Mouse (Mus musculus) heart, embryonic 12.5 days (tissue): Measurements from ENCODE around the gene Acr. TPM values are rescaled to one million over a fixed set of nuclear protein-coding genes. Genes with fewer than 3 reads are reported as not detected.
A peak's percentile ranks its signal among the peaks of the same experiment; 100 is the strongest.

ENCODE experiments used
- ATAC-seq: fragments of 200-750 bp; cut with Nextera tagmentation; 2 replicates; pipeline ENCODE4 v1.8.0; 2017; ENCODE audit warnings: moderate TSS enrichment, moderate library complexity; ENCODE audit not compliant: insufficient number of reproducible peaks, low FRiP score
- H3K27ac ChIP-seq: fragments of 300-500 bp; sonication (generic); 2 replicates; pipeline ENCODE4 v1.5.1; 2016; ENCODE audit warnings: mild to moderate bottlenecking, moderate library complexity; ENCODE audit not compliant: poor library complexity, severe bottlenecking
- H3K27me3 ChIP-seq: fragments of 300-500 bp; sonication (generic); replicated peaks from 2 replicates; pipeline ENCODE4 v1.6.1; 2016; ENCODE audit warnings: mild to moderate bottlenecking, moderate library complexity
- H3K36me3 ChIP-seq: fragments of 300-500 bp; sonication (generic); 2 replicates; pipeline ENCODE4 v1.6.1; 2016; ENCODE audit warnings: mild to moderate bottlenecking, moderate library complexity
- H3K4me1 ChIP-seq: fragments of 300-500 bp; sonication (generic); replicated peaks from 2 replicates; pipeline ENCODE4 v1.6.1; 2016; ENCODE audit warnings: mild to moderate bottlenecking
- H3K4me2 ChIP-seq: fragments of 300-500 bp; sonication (generic); 2 replicates; pipeline ENCODE4 v1.6.1; 2016; ENCODE audit warnings: mild to moderate bottlenecking, moderate library complexity
- H3K4me3 ChIP-seq: fragments of 300-500 bp; sonication (generic); 2 replicates; pipeline ENCODE4 v1.5.1; 2016; ENCODE audit warnings: mild to moderate bottlenecking
- H3K9ac ChIP-seq: fragments of 300-500 bp; sonication (generic); 2 replicates; pipeline ENCODE4 v1.6.1; 2016; ENCODE audit warnings: mild to moderate bottlenecking, moderate library complexity
- H3K9me3 ChIP-seq: fragments of 300-500 bp; sonication (generic); replicated peaks from 2 replicates; pipeline ENCODE4 v1.6.1; 2016; ENCODE audit warnings: mild to moderate bottlenecking, moderate library complexity
- WGBS: fragments of 180-500 bp; shearing (Covaris S2); methylation state at CpG from one replicate; pipeline ENCODE4 v1.1.7; 2016; 5-methylcytosine and 5-hydroxymethylcytosine counted together
- polyA plus RNA-seq: library from polyadenylated mRNA; unstranded; fragments of >200 nt; fragmentation: Nextera tagmentation; extraction: Ambion mirVana; gene quantifications from 2 replicates; pipeline ENCODE4 v1.2.1, GENCODE M21; 2016

Gene Acr
- 0.29 and 0.42 TPM in 2 replicates for polyA plus RNA-seq

- Histone ChIP-seq H3K27me3 (no peaks in the 10 kb centered on the region), H3K27ac (no peak within 1 kb of the TSS), H3K9ac (no peak within 1 kb of the TSS), H3K9me3 (no peaks in the 10 kb centered on the region), H3K36me3 (no peaks in the 10 kb centered on the region), H3K4me2 (no peak within 1 kb of the TSS), H3K4me3 (no peak within 1 kb of the TSS), H3K4me1 (0 out of 2 replicates have a peak, but pooled peaks cover 3% of the 10 kb centered on the region)
- no peak for ATAC-seq
- WGBS = 82% methylated on average over 6 of the region's 6 CpGs
These were observed at the start of gene Acr for GRCm38 (mm10) chr15:89568114-89568513. TSS of gene Acr (plus strand) at chr15:89568326.

GRCm38 (mm10) chr15:89521951-89522350, 46.2 kb upstream of the Acr start:
- H3K9ac ChIP-seq = no peak overlapping the region
- ATAC-seq = no peak
- H3K4me2 ChIP-seq = no peak overlapping the region
- H3K27ac ChIP-seq = no peak overlapping the region
- H3K4me1 ChIP-seq = peaks cover 6% of the 10 kb centered on the region
- H3K27me3 ChIP-seq = peaks cover 48% of the 10 kb centered on the region
- no peak overlapping the region for H3K4me3 ChIP-seq
- no peaks in the 10 kb centered on the region for H3K9me3 ChIP-seq
- H3K36me3 ChIP-seq = peaks cover 13% of the 10 kb centered on the region
- WGBS = 61% methylated on average over 7 of the region's 7 CpGs

- Histone ChIP-seq H3K4me2 (peak overlapping the region; percentile 92; the same call in 1 of the 2 replicates), H3K36me3 (peaks cover 13% of the 10 kb centered on the region), H3K9ac (no peak overlapping the region), H3K27ac (no peak overlapping the region), H3K27me3 (peaks cover 48% of the 10 kb centered on the region), H3K4me1 (peaks cover 8% of the 10 kb centered on the region), H3K9me3 (no peaks in the 10 kb centered on the region), H3K4me3 (no peak overlapping the region; the same call in 1 of the 2 replicates)
- no peak for ATAC-seq
- WGBS = 80% methylated on average over 10 of the region's 10 CpGs
These were observed 45.4 kb upstream of the Acr start for GRCm38 (mm10) chr15:89522566-89523282.

- Histone ChIP-seq H3K4me1 (peaks cover 10% of the 10 kb centered on the region), H3K9ac (peak overlapping the region; percentile 49; the same call in 1 of the 2 replicates), H3K27ac (no peak overlapping the region), H3K4me2 (peak overlapping the region; percentile 92), H3K4me3 (peak overlapping the region; percentile 65), H3K27me3 (peaks cover 48% of the 10 kb centered on the region), H3K9me3 (no peaks in the 10 kb centered on the region), H3K36me3 (peaks cover 12% of the 10 kb centered on the region)
- peak; percentile 20; the same call in 1 of the 2 replicates for ATAC-seq
- WGBS = 45% methylated on average over 47 of the region's 47 CpGs
These were observed 44.8 kb upstream of the Acr start for GRCm38 (mm10) chr15:89523283-89523832.

GRCm38 (mm10) chr15:89524001-89524571, 44.0 kb upstream of the Acr start:
- peaks cover 10% of the 10 kb centered on the region for H3K36me3 ChIP-seq
- WGBS = 36% methylated on average over 52 of the region's 52 CpGs
- H3K4me2 ChIP-seq = peak overlapping the region; percentile 92
- peak overlapping the region; percentile 65 for H3K9ac ChIP-seq
- no peaks in the 10 kb centered on the region for H3K9me3 ChIP-seq
- peaks cover 10% of the 10 kb centered on the region for H3K4me1 ChIP-seq
- peak overlapping the region; percentile 65 for H3K4me3 ChIP-seq
- ATAC-seq = no peak
- peaks cover 48% of the 10 kb centered on the region for H3K27me3 ChIP-seq
- no peak overlapping the region for H3K27ac ChIP-seq

GRCm38 (mm10) chr15:89524611-89525415, 43.3 kb upstream of the Acr start:
- H3K36me3 ChIP-seq = peaks cover 10% of the 10 kb centered on the region
- 71% methylated on average over 8 of the region's 8 CpGs for WGBS
- peak overlapping the region; percentile 92 for H3K4me2 ChIP-seq
- H3K4me3 ChIP-seq = peak overlapping the region; percentile 65
- no peaks in the 10 kb centered on the region for H3K9me3 ChIP-seq
- peaks cover 48% of the 10 kb centered on the region for H3K27me3 ChIP-seq
- ATAC-seq = no peak
- H3K27ac ChIP-seq = no peak overlapping the region
- peaks cover 10% of the 10 kb centered on the region for H3K4me1 ChIP-seq
- no peak overlapping the region for H3K9ac ChIP-seq

GRCm38 (mm10) chr15:89525464-89525863, 42.7 kb upstream of the Acr start:
- Histone ChIP-seq H3K36me3 (peaks cover 8% of the 10 kb centered on the region), H3K27ac (no peak overlapping the region), H3K9me3 (no peaks in the 10 kb centered on the region), H3K4me3 (no peak overlapping the region), H3K4me2 (no peak overlapping the region), H3K9ac (no peak overlapping the region), H3K27me3 (peaks cover 48% of the 10 kb centered on the region), H3K4me1 (peaks cover 10% of the 10 kb centered on the region)
- WGBS = 84% methylated on average over 8 of the region's 8 CpGs
- ATAC-seq = no peak

GRCm38 (mm10) chr15:89525896-89526295, 42.2 kb upstream of the Acr start:
- H3K9ac ChIP-seq = no peak overlapping the region
- 61% methylated on average over 7 of the region's 7 CpGs for WGBS

GRCm38 (mm10) chr15:89526776-89527325, 41.3 kb upstream of the Acr start:
- Histone ChIP-seq H3K4me1 (peaks cover 10% of the 10 kb centered on the region), H3K36me3 (peaks cover 7% of the 10 kb centered on the region; the same call in 1 of the 2 replicates), H3K9me3 (no peaks in the 10 kb centered on the region), H3K4me3 (no peak overlapping the region), H3K27me3 (peaks cover 51% of the 10 kb centered on the region), H3K4me2 (no peak overlapping the region), H3K9ac (no peak overlapping the region), H3K27ac (no peak overlapping the region)
- WGBS = 85% methylated on average over 19 of the region's 19 CpGs
- ATAC-seq = no peak

More at GRCm38 (mm10) chr15:89525896-89526295, 42.2 kb upstream of the Acr start:
- peaks cover 51% of the 10 kb centered on the region for H3K27me3 ChIP-seq
- no peaks in the 10 kb centered on the region for H3K9me3 ChIP-seq
- H3K27ac ChIP-seq = no peak overlapping the region
- H3K4me3 ChIP-seq = no peak overlapping the region
- no peak overlapping the region for H3K4me2 ChIP-seq
- H3K36me3 ChIP-seq = peaks cover 6% of the 10 kb centered on the region; the same call in 1 of the 2 replicates
- H3K4me1 ChIP-seq = peaks cover 10% of the 10 kb centered on the region
- ATAC-seq = no peak

GRCm38 (mm10) chr15:89527466-89527865, 40.7 kb upstream of the Acr start:
- H3K4me2 ChIP-seq = no peak overlapping the region
- H3K4me3 ChIP-seq = no peak overlapping the region
- WGBS = 78% methylated on average over 7 of the region's 7 CpGs
- H3K27ac ChIP-seq = no peak overlapping the region
- H3K9ac ChIP-seq = no peak overlapping the region
- peaks cover 10% of the 10 kb centered on the region for H3K4me1 ChIP-seq
- H3K27me3 ChIP-seq = peaks cover 51% of the 10 kb centered on the region
- ATAC-seq = no peak
- 0 out of 2 replicates have a peak, but pooled peaks cover 13% of the 10 kb centered on the region for H3K36me3 ChIP-seq
- H3K9me3 ChIP-seq = no peaks in the 10 kb centered on the region
